Mouse (Mus musculus): ENCODE measurements at regions not wholly inside any gene's neighbourhood (a gene's known extent, or its start where the extent isn't known, plus 50 kb on each side); places are given as distances from the start of the nearest gene placed in this dataset.

DNA sequence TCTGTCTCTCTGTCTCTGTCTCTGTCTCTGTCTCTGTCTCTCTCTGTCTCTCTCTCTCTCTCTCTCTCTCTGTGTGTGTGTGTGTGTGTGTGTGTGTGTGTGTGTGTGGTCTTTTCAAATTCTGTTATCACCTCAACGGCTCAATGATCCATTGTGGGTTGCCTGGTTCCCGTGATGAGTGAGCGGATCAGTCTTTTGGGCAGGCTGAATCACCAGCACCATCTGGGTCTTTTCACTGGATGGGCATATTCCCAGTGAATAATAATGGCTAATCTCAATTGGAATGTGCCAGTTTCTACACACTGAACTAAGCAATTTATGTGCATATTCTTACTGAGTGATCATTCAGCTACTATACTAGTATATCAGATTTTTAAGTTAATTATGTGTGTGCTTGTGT lies 216.4 kb downstream of the Lmx1a start:
- no peak for DNase-seq (ENCODE audit: low read depth, low spot score)

DNA sequence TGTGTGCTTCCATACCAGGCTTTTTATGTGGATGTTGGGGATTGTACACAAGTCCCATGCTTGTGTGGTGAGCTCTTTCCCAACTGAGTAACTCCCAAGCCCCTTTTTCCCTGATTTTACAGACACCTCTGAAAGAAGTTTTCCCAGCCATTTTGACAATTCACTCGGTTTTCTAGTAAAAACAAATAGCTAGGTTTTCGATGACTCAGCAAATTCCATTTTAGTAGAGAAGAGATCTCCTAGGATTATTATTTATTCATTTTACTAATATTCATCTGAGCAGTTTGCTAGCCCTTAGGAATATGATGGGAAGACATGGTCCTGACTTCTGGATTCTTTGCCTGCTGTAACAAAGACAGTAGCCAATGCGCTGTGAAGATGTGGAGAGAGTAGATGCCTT lies 223.0 kb downstream of the Lmx1a start:
- DNase-seq (ENCODE audit: low read depth, low spot score), result no peak

- peak; percentile 75 for DNase-seq (ENCODE audit: low read depth, low spot score)
Measured at GRCm38 (mm10) chr1:167914982-167915561, 226.0 kb downstream of the Lmx1a start.

DNA sequence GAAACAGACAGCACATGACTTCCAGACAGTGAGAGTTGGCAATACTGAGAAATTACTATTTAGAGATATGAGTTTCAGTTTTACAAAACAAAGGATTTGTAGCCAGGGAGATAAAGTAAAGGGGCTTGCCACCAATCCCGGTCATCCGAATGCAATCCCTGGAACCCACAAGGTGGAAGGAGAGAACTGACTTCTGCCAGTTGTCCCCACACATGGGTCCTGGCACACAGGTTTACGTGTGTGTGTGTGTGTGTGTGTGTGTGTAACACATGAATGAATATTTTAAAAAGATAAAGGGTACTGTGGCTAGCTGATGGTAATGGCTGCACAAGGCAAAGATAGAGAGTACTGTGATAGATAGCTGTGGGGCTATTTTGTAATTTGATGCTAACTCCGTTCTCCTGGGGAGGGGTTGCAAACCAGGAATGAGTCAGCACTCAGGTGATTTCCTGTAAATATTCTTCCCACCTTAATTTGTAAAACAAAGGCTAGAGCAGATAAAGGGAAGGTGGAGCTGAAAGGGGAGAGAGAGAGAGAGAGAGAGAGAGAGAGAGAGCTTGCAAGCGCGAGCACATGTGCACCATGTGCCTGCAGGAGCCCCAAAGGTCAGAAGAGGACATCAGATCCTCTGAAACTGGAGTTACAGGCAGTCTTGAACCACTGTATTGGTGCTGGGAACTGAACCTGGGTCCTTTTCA lies 226.7 kb downstream of the Lmx1a start:
- no peak for DNase-seq (ENCODE audit: low read depth, low spot score)

GRCm38 (mm10) chr1:167922917-167923316 lies 233.9 kb downstream of the Lmx1a start:
- DNase-seq (ENCODE audit: low read depth, low spot score), result no peak

DNA sequence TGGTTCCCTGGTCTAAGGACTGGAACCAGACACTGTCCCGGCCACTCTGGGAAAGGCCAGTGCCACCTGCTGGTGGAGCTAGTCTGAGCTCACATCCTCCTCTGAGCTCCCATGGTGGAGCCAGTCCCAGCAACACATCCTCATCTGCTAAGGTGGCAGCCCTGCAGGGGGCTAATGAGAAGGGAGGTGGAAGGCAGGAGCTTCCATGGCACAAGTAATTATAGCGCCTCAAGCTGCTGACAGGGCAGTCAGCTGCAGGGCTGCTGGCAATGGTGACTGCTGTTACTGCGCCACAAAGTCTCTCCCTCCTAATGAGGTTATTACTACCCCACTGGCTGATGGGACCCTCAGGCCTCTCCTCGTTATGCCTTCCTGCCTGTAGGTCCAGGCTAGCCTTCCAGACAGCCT lies 239.0 kb downstream of the Lmx1a start:
- no peak for DNase-seq (ENCODE audit: low read depth, low spot score)

DNA sequence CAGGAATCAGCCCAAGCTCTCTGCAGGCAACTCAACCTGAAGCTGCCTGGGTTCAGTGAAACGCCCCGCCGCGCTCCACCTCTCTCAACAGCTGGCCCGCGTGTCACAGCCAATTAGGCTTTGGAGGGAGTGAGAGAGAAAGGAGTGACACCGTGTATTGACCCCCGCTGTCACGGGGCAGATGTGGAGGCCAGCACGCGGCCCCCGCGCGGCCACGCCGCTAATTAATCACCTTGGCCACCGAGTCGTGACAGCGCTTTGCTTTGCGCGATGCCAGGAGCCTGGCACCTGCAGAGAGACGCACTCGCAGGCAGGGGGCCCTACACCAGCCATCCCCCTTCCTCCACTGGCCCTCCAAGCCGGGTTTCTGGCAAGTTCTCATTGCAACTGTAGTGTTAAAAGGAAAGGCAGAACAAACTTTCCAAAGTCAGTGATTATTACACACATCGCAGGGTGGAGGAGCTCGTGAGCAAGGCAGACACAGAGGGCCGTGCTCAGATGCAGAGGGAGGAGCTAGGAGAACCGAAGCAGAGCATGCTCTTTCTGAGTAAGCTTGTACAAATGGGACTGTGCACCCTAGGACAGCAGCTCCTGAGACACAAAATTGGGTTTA lies 240.8 kb downstream of the Lmx1a start:
- DNase-seq (ENCODE audit: low read depth, low spot score), result peak; percentile 35

DNA sequence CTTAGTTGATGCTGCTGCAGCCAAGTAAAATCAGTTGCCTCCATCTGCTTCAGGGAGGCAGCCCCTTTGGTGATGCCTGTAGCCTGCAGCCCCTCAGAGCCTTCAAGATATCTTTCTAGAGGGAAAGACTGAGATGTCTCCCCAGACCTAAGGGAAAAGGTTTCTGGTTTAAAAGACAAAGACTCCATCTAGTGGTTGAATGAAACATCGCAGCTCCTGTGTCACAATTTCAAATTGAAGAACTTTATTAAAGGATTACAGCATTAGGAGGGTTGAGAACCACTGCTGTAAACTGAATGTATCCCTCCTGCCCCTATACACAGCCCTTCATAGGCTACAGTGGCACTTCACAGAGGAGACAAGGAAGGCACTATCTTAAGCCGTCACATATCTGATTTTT lies 243.1 kb downstream of the Lmx1a start:
- DNase-seq (ENCODE audit: low read depth, low spot score), result peak; percentile 27

GRCm38 (mm10) chr1:167936726-167937125 lies 247.7 kb downstream of the Lmx1a start:
- DNase-seq (ENCODE audit: low read depth, low spot score), result no peak

- no peak for DNase-seq (ENCODE audit: low read depth, low spot score)
Measured at GRCm38 (mm10) chr1:167938176-167938575, 249.1 kb downstream of the Lmx1a start.

DNA sequence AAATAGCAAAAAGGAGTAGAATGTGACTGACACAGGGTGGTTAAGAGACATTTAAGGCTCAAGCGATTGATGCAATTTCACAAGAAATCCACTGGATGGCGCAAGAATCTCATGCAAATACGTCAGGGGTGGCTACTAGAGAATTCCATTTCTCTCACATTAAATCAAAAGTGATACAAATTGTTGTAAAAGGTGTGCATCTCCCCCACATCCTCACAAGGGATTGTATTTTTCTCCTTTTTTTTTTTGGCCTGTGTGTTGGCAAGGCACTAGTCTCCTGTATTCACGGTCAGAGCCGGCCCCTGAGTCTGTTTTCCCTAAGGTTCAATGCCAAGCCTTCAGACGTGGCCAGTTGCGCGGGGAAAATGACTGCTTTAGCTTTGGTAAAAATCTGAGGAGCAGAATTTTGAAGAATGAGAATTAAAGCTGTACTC lies 253.0 kb downstream of the Lmx1a start:
- DNase-seq (ENCODE audit: low read depth, low spot score), result peak; percentile 48

- DNase-seq (ENCODE audit: low read depth, low spot score), result no peak
Measured at GRCm38 (mm10) chr1:167943121-167943520, 254.1 kb downstream of the Lmx1a start.

- no peak for DNase-seq (ENCODE audit: low read depth, low spot score)
Measured at GRCm38 (mm10) chr1:167945615-167946252, 256.7 kb downstream of the Lmx1a start.

DNA sequence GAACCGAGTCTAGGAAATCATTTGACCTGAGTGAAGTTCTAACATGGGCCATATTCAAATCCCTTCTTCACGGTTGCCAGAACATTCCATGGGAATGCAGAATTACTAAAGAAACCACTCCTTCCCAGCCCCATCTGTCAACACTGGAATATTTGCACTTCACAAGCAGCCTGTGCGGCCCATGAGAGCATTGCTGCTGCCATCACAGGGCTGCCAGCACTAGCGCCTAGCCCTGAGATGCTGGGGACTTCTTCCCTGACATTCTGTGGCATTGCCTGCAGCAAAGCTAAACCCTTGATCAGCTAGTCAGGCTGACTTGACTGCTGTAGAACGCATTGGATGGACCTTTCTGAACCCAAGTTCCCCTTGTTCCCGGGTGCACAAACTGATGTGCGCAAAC lies 258.8 kb downstream of the Lmx1a start:
- DNase-seq (ENCODE audit: low read depth, low spot score), result no peak

DNA sequence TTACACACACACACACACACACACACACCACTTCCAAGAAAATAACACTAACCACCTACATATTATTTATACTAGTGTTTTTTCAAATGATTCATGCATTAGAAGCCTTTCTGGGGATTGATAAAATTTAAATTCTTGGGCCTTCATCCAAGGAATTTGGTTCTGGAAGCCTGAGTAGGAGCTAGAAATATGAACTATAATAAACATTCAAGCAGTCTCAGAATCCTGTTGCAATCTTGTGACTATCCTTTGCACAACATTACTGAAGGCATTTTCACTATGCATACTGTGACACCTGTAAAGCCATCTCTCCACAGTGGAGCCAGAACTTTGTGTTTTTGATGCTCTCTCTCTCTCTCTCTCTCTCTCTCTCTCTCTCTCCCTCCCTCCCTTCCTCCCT lies 262.7 kb downstream of the Lmx1a start:
- no peak for DNase-seq (ENCODE audit: low read depth, low spot score)

DNA sequence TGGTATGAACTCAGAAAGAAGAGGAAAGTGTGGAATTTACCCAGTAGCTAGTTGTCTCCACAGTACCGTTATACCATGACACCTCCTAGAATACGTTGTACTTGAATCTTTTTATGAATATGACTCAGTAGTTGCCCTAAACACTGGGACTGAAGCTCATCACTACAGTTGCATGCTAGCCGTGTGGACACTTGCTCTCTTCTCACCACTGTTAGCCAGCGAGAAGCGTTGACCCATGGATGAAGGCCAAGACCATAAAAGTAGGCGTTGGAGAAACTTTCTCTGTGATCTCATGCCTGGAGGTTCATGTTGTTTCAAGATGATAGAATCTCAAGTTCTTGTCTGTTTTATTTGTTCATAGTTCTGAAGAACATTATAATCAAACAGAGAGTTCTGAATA lies 269.5 kb downstream of the Lmx1a start:
- DNase-seq (ENCODE audit: low read depth, low spot score), result no peak

DNA sequence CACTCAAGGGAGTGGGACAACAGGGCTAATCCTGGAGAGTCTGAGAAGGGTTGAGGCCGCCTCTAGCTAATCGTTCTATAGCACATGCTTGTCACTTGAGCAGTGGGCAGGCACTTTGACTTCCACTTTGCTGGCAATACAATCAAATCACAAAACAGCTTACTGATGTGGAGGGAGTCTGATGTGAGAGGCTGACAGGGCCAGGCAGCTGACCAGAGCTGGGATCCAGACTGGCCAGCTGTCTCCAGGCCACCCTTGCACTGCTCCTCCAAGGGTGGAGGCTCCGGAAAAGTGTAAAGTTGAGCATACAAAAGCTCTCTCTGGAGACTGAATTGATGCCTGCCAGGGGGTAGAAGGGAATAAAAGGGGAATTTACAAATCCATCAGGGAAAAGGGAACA lies 280.5 kb downstream of the Lmx1a start:
- DNase-seq (ENCODE audit: low read depth, low spot score), result no peak

- no peak for DNase-seq (ENCODE audit: low read depth, low spot score)
Measured at GRCm38 (mm10) chr1:167969985-167970384, 280.9 kb downstream of the Lmx1a start.

- no peak for DNase-seq (ENCODE audit: low read depth, low spot score)
Measured at GRCm38 (mm10) chr1:167976708-167977107, 287.7 kb downstream of the Lmx1a start.

DNA sequence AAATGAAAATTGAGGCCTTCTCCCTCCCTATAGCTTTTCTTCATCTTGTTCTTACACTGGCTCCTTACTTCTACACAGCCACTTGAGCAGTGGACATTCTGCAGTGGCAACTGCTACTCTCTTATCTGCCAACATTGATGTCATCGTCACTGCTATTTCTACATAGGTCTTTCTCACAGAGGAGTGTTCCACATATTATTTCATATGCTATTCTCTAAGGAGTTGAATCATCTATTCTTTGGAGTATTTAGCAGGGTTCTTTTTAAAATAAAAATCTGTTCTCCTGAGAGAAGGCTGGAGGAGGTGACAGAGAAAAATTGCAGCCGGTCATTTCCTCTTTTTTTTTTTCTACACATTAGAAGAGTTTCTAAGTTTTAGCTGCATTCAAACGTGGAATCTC lies 290.1 kb downstream of the Lmx1a start:
- no peak for DNase-seq (ENCODE audit: low read depth, low spot score)

GRCm38 (mm10) chr1:167979588-167979987 lies 290.6 kb downstream of the Lmx1a start:
- DNase-seq (ENCODE audit: low read depth, low spot score), result no peak

- DNase-seq (ENCODE audit: low read depth, low spot score), result no peak
Measured at GRCm38 (mm10) chr1:167981292-167981691, 292.3 kb downstream of the Lmx1a start.

DNA sequence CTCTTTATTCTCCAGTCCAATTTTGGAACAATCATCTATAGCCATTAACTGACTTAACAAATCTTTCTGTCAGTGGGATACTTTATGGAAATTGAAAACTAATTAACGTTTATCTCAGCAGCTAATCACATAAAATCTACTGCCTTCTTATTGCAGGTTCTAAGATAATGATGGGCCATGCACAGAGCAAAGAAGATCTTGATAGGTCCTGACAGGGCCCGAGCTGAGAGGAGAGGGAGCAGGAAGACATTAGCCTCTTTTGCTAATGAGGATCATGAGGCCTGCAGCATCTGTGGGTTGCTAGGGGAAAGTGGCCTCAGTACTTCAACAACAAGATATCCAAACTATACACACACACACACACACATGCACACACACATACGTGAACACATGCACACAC lies 318.4 kb downstream of the Lmx1a start:
- no peak for DNase-seq (ENCODE audit: low read depth, low spot score)
